Mouse (Mus musculus): ENCODE results near the gene Dpysl4. TPM values are rescaled to one million over a fixed set of nuclear protein-coding genes. Genes with fewer than 3 reads are reported as not detected.

Gene Dpysl4
- polyA plus RNA-seq, 1 experiment from 2014 or later, result 3.4 TPM

Other genes starting within 250 kb of the Dpysl4 start
- 36.7 and 41.1 TPM in 2 replicates for gene Ppp2r2d, start 239.9 kb upstream of the Dpysl4 start, polyA plus RNA-seq (2016; fragmentation: Nextera tagmentation; extraction: Ambion mirVana)
- gene Mapk1ip1, start 239.7 kb upstream of the Dpysl4 start, polyA plus RNA-seq (2016; fragmentation: Nextera tagmentation; extraction: Ambion mirVana), result 9.7 and 11.4 TPM in 2 replicates
- gene Bnip3, start 176.5 kb upstream of the Dpysl4 start, polyA plus RNA-seq (2016; fragmentation: Nextera tagmentation; extraction: Ambion mirVana), result 310 and 311 TPM in 2 replicates
- 0.05 and 0.09 TPM in 2 replicates for gene Jakmip3, start 145.3 kb upstream of the Dpysl4 start, polyA plus RNA-seq (2016; fragmentation: Nextera tagmentation; extraction: Ambion mirVana)
- gene Lrrc27, start 127.0 kb downstream of the Dpysl4 start, polyA plus RNA-seq (2016; fragmentation: Nextera tagmentation; extraction: Ambion mirVana), result 2.7 and 3.4 TPM in 2 replicates
- gene Stk32c, start 127.3 kb downstream of the Dpysl4 start, polyA plus RNA-seq (2016; fragmentation: Nextera tagmentation; extraction: Ambion mirVana), result 0.08 TPM in 1 of 2 replicates, not detected in the other
- gene Pwwp2b, start 162.5 kb downstream of the Dpysl4 start, polyA plus RNA-seq (2016; fragmentation: Nextera tagmentation; extraction: Ambion mirVana), result 8.0 and 9.2 TPM in 2 replicates

Data from heart, embryonic 12.5 days (tissue).